Mouse (Mus musculus) lung, adult 2 months (tissue): ENCODE results near the gene Dnmt1.

Experiments used
- CTCF ChIP-seq: fragments of 200-500 bp; IDR thresholded peaks from 2 replicates; pipeline ENCODE4 v1.5.1; 2011; ENCODE audit warnings: mild to moderate bottlenecking, low read length, control low read depth; ENCODE audit not compliant: insufficient read depth
- POLR2A ChIP-seq: fragments of 200-500 bp; IDR thresholded peaks from 2 replicates; pipeline ENCODE4 v1.6.1; 2011; ENCODE audit warnings: low read depth, mild to moderate bottlenecking, control low read depth, low read length, borderline replicate concordance; ENCODE audit errors: extremely low read depth

- TF ChIP-seq CTCF (no peak), POLR2A (no peak)
These were observed 42.6 kb upstream of the Dnmt1 start for GRCm38 (mm10) chr9:21002270-21002626.
